Mouse (Mus musculus) testis, adult 10 weeks (tissue): ENCODE data around the gene Mif. TPM values are rescaled to one million over a fixed set of nuclear protein-coding genes. Genes with fewer than 3 reads are reported as not detected.

Experiments
- polyA plus RNA-seq: library from polyadenylated mRNA; stranded (reverse); fragments of 350-450 nt; fragmentation: Illumina TruSeq; extraction: RNeasy Lipid Tissue Mini Kit (QIAGEN cat#74804); gene quantifications from one replicate; pipeline ENCODE4 v1.2.3, GENCODE M21; 2014; ENCODE audit warnings: low read depth, low replicate concordance

The Mif gene
- not detected for polyA plus RNA-seq

DNA sequence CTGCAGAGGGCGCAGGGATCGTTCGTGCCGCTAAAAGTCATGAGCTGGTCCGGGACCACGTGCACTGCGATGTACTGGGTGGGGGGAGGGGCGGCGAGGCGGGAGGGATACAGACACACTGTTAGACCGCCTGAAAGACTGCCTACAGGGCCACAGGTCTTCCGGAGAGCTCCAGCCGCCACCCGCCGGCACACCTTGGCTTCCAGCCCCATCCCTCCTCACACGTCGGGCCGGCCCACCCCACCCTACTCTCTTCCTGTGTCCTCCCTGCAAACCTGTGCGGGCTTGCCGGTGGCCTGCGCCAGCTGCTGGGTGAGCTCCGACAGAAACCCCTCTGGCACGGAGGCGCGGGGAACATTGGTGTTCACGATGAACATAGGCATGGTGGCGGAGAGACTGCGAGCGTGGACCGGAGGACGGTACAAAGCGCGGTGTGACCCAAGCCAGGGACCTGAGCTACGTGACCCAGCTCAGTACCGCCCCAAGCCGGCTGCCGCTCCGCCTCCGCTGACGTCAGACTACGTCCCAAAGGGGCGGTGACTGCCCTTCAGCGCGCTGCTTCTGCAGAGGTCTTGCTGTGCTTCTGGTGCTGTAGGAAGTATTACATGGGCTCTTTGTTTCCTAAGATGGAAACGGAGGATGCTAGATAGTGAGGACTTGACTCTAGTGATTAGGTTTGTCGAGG lies at the start of gene Mif:
Mif (minus strand) TSS at position 455 of the 685 bp plus-strand sequence.

DNA sequence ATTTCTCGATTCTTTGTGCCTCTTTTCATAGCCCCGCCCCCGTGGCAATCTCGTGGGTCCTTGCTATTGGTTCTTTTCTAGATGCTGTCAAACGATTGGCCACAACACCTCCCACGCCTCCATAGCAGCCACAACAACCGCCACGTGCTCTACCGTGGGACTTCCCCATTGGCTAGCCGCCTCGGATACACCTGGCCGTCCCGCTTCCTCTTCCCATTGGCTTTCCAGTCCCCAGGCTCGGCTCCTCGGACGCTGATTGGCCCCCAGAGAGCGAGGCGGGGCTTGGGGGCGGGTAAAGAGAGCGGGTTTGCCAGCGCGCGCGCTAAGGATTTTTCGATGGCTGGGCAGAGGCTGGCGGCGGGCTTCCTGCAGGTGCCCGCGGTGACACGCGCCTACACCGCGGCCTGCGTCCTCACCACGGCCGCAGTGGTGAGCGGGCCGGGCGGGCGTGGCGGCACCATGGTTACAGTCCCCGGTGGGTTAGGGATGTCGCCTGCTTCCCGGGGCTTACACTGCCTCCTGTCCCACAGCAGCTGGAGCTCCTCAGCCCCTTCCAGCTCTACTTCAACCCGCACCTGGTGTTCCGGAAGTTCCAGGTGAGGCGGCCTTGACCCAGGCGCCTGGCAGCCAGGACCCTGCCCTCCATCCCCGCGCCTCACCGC lies 33.2 kb upstream of the Mif start, which contains the start of gene Derl3:
Derl3 (plus strand) TSS at position 325 of the 662 bp plus-strand sequence.

DNA sequence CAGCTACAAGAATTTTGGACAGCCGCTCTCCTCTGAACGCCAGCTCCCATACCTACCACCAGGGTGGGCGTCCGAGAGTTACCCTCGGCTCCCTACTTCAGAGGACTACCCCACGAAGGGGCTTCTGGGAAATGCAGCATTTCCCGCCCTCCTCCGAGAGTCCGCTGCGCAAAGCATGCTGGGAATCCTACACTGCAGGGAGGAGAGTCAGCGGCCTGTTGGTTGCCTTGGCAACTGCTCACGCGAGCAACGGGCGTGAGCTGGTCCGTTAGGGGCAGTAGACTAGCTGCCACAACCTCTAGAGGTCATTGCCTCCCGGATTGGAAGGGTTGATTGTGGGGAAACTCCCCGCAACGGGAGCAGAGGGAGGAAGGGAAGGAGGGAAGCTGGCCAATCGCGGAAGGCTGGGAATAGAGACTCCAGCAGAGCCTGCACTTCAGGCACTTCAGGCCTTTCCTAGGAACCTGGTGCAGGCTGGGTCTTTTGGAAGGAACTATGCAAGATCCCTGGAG lies 22.7 kb downstream of the Mif start, which contains the start of gene Gstt2:
Gstt2 (minus strand) TSS at position 177 of the 512 bp plus-strand sequence.

DNA sequence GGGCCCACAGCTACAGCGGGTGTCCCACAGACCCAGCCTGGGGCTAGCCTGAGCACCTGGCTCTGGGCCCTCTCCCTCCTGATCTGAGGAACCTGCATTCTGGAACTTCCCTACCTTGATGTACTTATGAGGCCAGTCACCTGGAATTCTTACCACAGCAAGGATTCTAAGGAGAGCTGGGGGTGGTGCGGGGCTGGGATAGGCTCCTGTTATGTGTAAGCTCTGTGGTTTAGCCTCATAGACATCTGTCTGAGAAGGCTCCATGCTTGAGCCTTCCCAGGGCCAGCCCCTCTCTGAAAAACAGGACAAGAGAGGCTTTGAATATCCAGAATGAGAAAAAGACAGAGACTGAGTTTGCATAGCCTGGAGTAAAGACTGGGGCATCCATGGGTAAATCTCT lies 37.6 kb downstream of the Mif start, which contains the start of gene Gstt4:
Gstt4 (minus strand) TSS at position 101 of the 400 bp plus-strand sequence.

Other genes with a start within 250 kb of the Mif start
- 0.55 TPM for gene Susd2, start 216.2 kb downstream of the Mif start, polyA plus RNA-seq
- gene Cabin1, start 95.9 kb downstream of the Mif start, polyA plus RNA-seq = 3.8 TPM
- gene Ddt, start 86.8 kb downstream of the Mif start, polyA plus RNA-seq = 13.7 TPM
- gene Gm20441, start 79.3 kb downstream of the Mif start, polyA plus RNA-seq = not detected
- gene Gstt3, start 78.8 kb downstream of the Mif start, polyA plus RNA-seq = 16.1 TPM
- gene Gstt1, start 61.7 kb downstream of the Mif start, polyA plus RNA-seq = 0.70 TPM
- 296 TPM for gene Gstt4, start 37.7 kb downstream of the Mif start, polyA plus RNA-seq
- gene Gstt2, start 22.8 kb downstream of the Mif start, polyA plus RNA-seq = 77.7 TPM
- gene Derl3, start 33.2 kb upstream of the Mif start, polyA plus RNA-seq = 1.5 TPM
- 15.9 TPM for gene Smarcb1, start 61.4 kb upstream of the Mif start, polyA plus RNA-seq
- gene Chchd10, start 72.9 kb upstream of the Mif start, polyA plus RNA-seq = 5.2 TPM
- 2.2 TPM for gene Mmp11, start 76.3 kb upstream of the Mif start, polyA plus RNA-seq
- 0.69 TPM for gene Gm867, start 80.4 kb upstream of the Mif start, polyA plus RNA-seq
- not detected for gene Vpreb3, start 82.8 kb upstream of the Mif start, polyA plus RNA-seq
- gene Gm5134, start 94.3 kb upstream of the Mif start, polyA plus RNA-seq = 6.6 TPM
- 7.3 TPM for gene Zfp280b, start 172.4 kb upstream of the Mif start, polyA plus RNA-seq